Mouse (Mus musculus) neural tube, embryonic 15.5 days (tissue): ENCODE measurements around the gene Ppox. TPM values are rescaled to one million over a fixed set of nuclear protein-coding genes. Genes with fewer than 3 reads are reported as not detected.

ENCODE experiments used
- ATAC-seq: fragments of 200-750 bp; cut with Nextera tagmentation; 2 replicates; pipeline ENCODE4 v1.8.0; 2017; ENCODE audit warnings: mild to moderate bottlenecking, moderate TSS enrichment, moderate library complexity; ENCODE audit not compliant: low FRiP score
- H3K27ac ChIP-seq: fragments of 300-500 bp; sonication (generic); replicated peaks from 2 replicates; pipeline ENCODE4 v1.5.1; 2015; ENCODE audit warnings: mild to moderate bottlenecking, inconsistent platforms
- H3K27me3 ChIP-seq: fragments of 300-500 bp; sonication (generic); replicated peaks from 2 replicates; pipeline ENCODE4 v1.6.1; 2015; ENCODE audit warnings: inconsistent platforms
- H3K36me3 ChIP-seq: fragments of 300-500 bp; sonication (generic); 2 replicates; pipeline ENCODE4 v1.6.1; 2015; ENCODE audit warnings: inconsistent platforms
- H3K4me1 ChIP-seq: fragments of 300-500 bp; sonication (generic); 2 replicates; pipeline ENCODE4 v1.6.1; 2015; ENCODE audit warnings: inconsistent platforms
- H3K4me2 ChIP-seq: fragments of 300-500 bp; sonication (generic); 2 replicates; pipeline ENCODE4 v1.6.1; 2015; ENCODE audit warnings: inconsistent platforms, mild to moderate bottlenecking, moderate library complexity
- H3K4me3 ChIP-seq: fragments of 300-500 bp; sonication (generic); replicated peaks from 2 replicates; pipeline ENCODE4 v1.5.1; 2015; ENCODE audit warnings: mild to moderate bottlenecking, inconsistent platforms
- H3K9ac ChIP-seq: fragments of 300-500 bp; sonication (generic); replicated peaks from 2 replicates; pipeline ENCODE4 v1.6.1; 2015; ENCODE audit warnings: mild to moderate bottlenecking, inconsistent platforms
- H3K9me3 ChIP-seq: fragments of 300-500 bp; sonication (generic); replicated peaks from 2 replicates; pipeline ENCODE4 v1.6.1; 2016; ENCODE audit warnings: inconsistent platforms
- WGBS: fragments of 180-500 bp; shearing (Covaris S2); methylation state at CpG from one replicate; pipeline ENCODE4 v1.1.7; 2015; ENCODE audit warnings: mixed read lengths; 5-methylcytosine and 5-hydroxymethylcytosine counted together
- polyA plus RNA-seq: library from polyadenylated mRNA; unstranded; fragments of >200 nt; fragmentation: Nextera tagmentation; extraction: Ambion mirVana; gene quantifications from 2 replicates; pipeline ENCODE4 v1.2.1, GENCODE M21; 2015

The Ppox gene
- polyA plus RNA-seq, 1 experiment from 2014 or later = 42.7 TPM

GRCm38 (mm10) chr1:171262594-171263130, 18.3 kb downstream of the Ppox start:
- H3K27ac ChIP-seq = peak overlapping the region; percentile 85
- ATAC-seq = peak; percentile 75
- WGBS = 1% methylated on average over 8 of the region's 8 CpGs
- no peaks in the 10 kb centered on the region for H3K9me3 ChIP-seq
- no peaks in the 10 kb centered on the region for H3K36me3 ChIP-seq
- H3K9ac ChIP-seq = peak overlapping the region; percentile 42
- peaks cover 17% of the 10 kb centered on the region for H3K4me1 ChIP-seq
- H3K4me3 ChIP-seq = peak overlapping the region; percentile 32
- 0 out of 2 replicates have a peak, but pooled peaks cover 2% of the 10 kb centered on the region for H3K27me3 ChIP-seq
- H3K4me2 ChIP-seq = peak overlapping the region; percentile 61

GRCm38 (mm10) chr1:171260316-171260715, 20.7 kb downstream of the Ppox start:
- ATAC-seq = no peak
- WGBS = 83% methylated on average over 3 of the region's 3 CpGs
- no peaks in the 10 kb centered on the region for H3K9me3 ChIP-seq

GRCm38 (mm10) chr1:171258921-171259320, 22.1 kb downstream of the Ppox start:
- Histone ChIP-seq H3K4me1 (peaks cover 20% of the 10 kb centered on the region), H3K9me3 (no peaks in the 10 kb centered on the region), H3K36me3 (no peaks in the 10 kb centered on the region), H3K9ac (no peak overlapping the region), H3K27me3 (0 out of 2 replicates have a peak, but pooled peaks cover 2% of the 10 kb centered on the region), H3K4me3 (no peak overlapping the region), H3K27ac (no peak overlapping the region), H3K4me2 (no peak overlapping the region)
- WGBS = 79% methylated on average over 17 of the region's 17 CpGs
- no peak for ATAC-seq

More at GRCm38 (mm10) chr1:171260316-171260715, 20.7 kb downstream of the Ppox start:
- H3K4me1 ChIP-seq = peaks cover 20% of the 10 kb centered on the region
- no peak overlapping the region for H3K27ac ChIP-seq
- no peak overlapping the region for H3K4me2 ChIP-seq
- H3K9ac ChIP-seq = no peak overlapping the region
- H3K4me3 ChIP-seq = no peak overlapping the region
- H3K27me3 ChIP-seq = 0 out of 2 replicates have a peak, but pooled peaks cover 2% of the 10 kb centered on the region
- no peaks in the 10 kb centered on the region for H3K36me3 ChIP-seq

GRCm38 (mm10) chr1:171257781-171258180, 23.2 kb downstream of the Ppox start:
- Histone ChIP-seq H3K9ac (no peak overlapping the region), H3K36me3 (no peaks in the 10 kb centered on the region), H3K27me3 (0 out of 2 replicates have a peak, but pooled peaks cover 2% of the 10 kb centered on the region), H3K9me3 (no peaks in the 10 kb centered on the region), H3K4me1 (peaks cover 13% of the 10 kb centered on the region), H3K27ac (no peak overlapping the region), H3K4me2 (no peak overlapping the region), H3K4me3 (no peak overlapping the region)
- ATAC-seq = no peak
- 88% methylated on average over 9 of the region's 9 CpGs for WGBS

GRCm38 (mm10) chr1:171256937-171257548, 23.9 kb downstream of the Ppox start:
- Histone ChIP-seq H3K4me2 (no peak overlapping the region), H3K9ac (no peak overlapping the region), H3K27me3 (0 out of 2 replicates have a peak, but pooled peaks cover 2% of the 10 kb centered on the region), H3K4me1 (peaks cover 13% of the 10 kb centered on the region), H3K36me3 (no peaks in the 10 kb centered on the region), H3K9me3 (no peaks in the 10 kb centered on the region), H3K4me3 (no peak overlapping the region), H3K27ac (no peak overlapping the region)
- 70% methylated on average over 15 of the region's 15 CpGs for WGBS
- no peak for ATAC-seq

GRCm38 (mm10) chr1:171256095-171256818, 24.7 kb downstream of the Ppox start:
- Histone ChIP-seq H3K9ac (no peak overlapping the region), H3K4me1 (peaks cover 19% of the 10 kb centered on the region), H3K4me2 (no peak overlapping the region), H3K36me3 (no peaks in the 10 kb centered on the region), H3K4me3 (no peak overlapping the region), H3K27ac (no peak overlapping the region), H3K9me3 (no peaks in the 10 kb centered on the region), H3K27me3 (0 out of 2 replicates have a peak, but pooled peaks cover 2% of the 10 kb centered on the region)
- no peak for ATAC-seq
- 93% methylated on average over 24 of the region's 24 CpGs for WGBS

- WGBS = 58% methylated on average over 17 of the region's 17 CpGs
- H3K36me3 ChIP-seq = no peaks in the 10 kb centered on the region
- H3K9me3 ChIP-seq = no peaks in the 10 kb centered on the region
- 0 out of 2 replicates have a peak overlapping the region, but pooled peaks have one; percentile 6 for H3K4me3 ChIP-seq
- H3K27me3 ChIP-seq = no peaks in the 10 kb centered on the region
- H3K4me1 ChIP-seq = peaks cover 42% of the 10 kb centered on the region
- peak overlapping the region; percentile 49 for H3K4me2 ChIP-seq
- no peak overlapping the region for H3K9ac ChIP-seq
- H3K27ac ChIP-seq = peak overlapping the region; percentile 60
- ATAC-seq = no peak
Observed at GRCm38 (mm10) chr1:171252415-171252814, 28.6 kb downstream of the Ppox start.

GRCm38 (mm10) chr1:171251594-171252324, 29.2 kb downstream of the Ppox start:
- no peak for ATAC-seq
- Histone ChIP-seq H3K4me3 (peak overlapping the region; percentile 12), H3K4me1 (peaks cover 42% of the 10 kb centered on the region), H3K9me3 (no peaks in the 10 kb centered on the region), H3K27me3 (no peaks in the 10 kb centered on the region), H3K9ac (no peak overlapping the region), H3K4me2 (peak overlapping the region; percentile 49), H3K36me3 (no peaks in the 10 kb centered on the region), H3K27ac (peak overlapping the region; percentile 60)
- 10% methylated on average over 13 of the region's 13 CpGs for WGBS

- H3K27ac ChIP-seq = peak within 1 kb of the TSS; percentile 60
- no peaks in the 10 kb centered on the region for H3K27me3 ChIP-seq
- H3K9me3 ChIP-seq = no peaks in the 10 kb centered on the region
- 18% methylated on average over 26 of the region's 26 CpGs for WGBS
- H3K4me1 ChIP-seq = peaks cover 47% of the 10 kb centered on the region
- H3K4me3 ChIP-seq = peak within 1 kb of the TSS; percentile 12
- peak within 1 kb of the TSS; percentile 42 for H3K9ac ChIP-seq
- H3K4me2 ChIP-seq = peak within 1 kb of the TSS; percentile 49
- no peaks in the 10 kb centered on the region for H3K36me3 ChIP-seq
- ATAC-seq = no peak
Observed at GRCm38 (mm10) chr1:171250680-171251593, 30.0 kb downstream of the Ppox start, which contains the start of gene Ndufs2. TSS of gene Ndufs2 (minus strand) at chr1:171251388.

GRCm38 (mm10) chr1:171249913-171250600, 30.9 kb downstream of the Ppox start, which contains the start of gene Adamts4:
TSS of gene Adamts4 (plus strand) at chr1:171250421.
- H3K27ac ChIP-seq = peak within 1 kb of the TSS; percentile 60
- H3K9ac ChIP-seq = peak within 1 kb of the TSS; percentile 42
- H3K36me3 ChIP-seq = no peaks in the 10 kb centered on the region
- H3K4me3 ChIP-seq = peak within 1 kb of the TSS; percentile 12
- H3K9me3 ChIP-seq = no peaks in the 10 kb centered on the region
- ATAC-seq = no peak
- WGBS = 16% methylated on average over 5 of the region's 5 CpGs
- H3K4me2 ChIP-seq = peak within 1 kb of the TSS; percentile 49
- H3K27me3 ChIP-seq = no peaks in the 10 kb centered on the region
- peaks cover 55% of the 10 kb centered on the region for H3K4me1 ChIP-seq
